Mouse (Mus musculus) common myeloid progenitor, adult 5-6 weeks (primary cell): Measurements from ENCODE around the gene Adgre5. TPM values are rescaled to one million over a fixed set of nuclear protein-coding genes. Genes with fewer than 3 reads are reported as not detected.

Experiments used
- ATAC-seq: replicated peaks from 2 replicates; pipeline ENCODE4 v1.8.0; 2016; ENCODE audit warnings: low read depth, mild to moderate bottlenecking, moderate TSS enrichment, inconsistent platforms; ENCODE audit not compliant: poor library complexity, severe bottlenecking
- total RNA-seq: library from RNA; stranded (forward); fragments of 200-1000, 187-1606 nt; gene quantifications from 2 replicates; pipeline ENCODE4 v1.2.3, GENCODE M21; 2017

Adgre5 gene
- total RNA-seq, result 15.0 and 15.2 TPM in 2 replicates

DNA sequence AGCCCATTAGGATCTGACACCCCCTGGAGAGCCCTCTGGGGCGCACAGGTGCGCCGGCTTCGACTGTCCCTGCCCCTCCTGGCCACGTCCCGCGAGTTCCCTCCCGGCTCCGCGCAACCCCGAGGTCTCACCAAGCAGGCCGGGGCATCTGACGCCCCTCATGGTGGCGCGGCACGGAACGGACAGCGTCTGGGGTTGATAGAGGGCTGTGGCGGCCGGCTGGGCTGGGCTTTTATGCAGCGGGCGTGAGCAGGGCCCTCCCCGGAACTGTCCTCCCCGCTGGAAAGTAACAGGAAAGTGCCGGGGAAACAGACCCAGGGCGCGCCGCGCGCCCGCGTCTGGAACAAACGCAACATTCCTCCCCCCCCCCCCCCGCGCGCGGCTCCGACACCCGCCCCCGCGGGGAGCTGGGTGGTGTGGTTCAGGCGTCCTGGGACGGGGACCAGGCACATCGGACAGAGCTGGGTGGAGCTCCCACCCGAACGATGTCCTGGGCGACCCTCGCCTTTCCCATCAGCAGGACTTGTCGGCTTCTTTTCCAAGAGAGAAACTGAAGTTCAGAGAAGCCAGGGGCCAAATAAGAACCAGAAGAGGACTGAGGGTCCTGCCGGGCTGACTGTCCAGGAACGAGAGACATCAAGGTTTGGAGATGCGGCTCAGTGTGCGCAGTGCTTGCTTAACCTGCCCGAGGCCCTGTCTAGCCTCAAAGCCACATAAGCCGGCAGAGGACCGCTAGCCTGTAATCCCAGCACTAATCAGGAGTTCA lies at the start of gene Adgre5:
Adgre5 (minus strand) TSS at position 351 of the 766 bp plus-strand sequence.
- ATAC-seq, result 0 out of 2 replicates have a peak, but pooled peaks have one; percentile 10

DNA sequence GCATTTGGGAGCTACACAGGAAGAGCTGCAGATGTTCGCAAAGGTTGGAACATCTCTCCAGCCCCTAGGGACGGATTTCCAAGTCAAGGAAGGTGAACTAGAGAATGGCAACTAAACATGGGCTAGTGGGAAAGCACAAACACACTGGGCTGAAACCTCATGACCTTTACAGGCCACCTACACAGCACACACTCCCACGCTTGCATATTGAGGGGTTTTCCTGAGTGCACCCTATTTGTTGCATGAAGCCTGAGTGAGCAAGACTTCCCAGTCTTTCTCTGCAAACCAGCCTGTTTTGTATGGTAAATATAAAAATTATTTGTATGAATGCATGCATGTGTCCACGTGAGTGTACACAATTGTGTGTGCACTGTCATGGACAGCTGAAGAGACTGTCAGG lies 48.7 kb upstream of the Adgre5 start:
- ATAC-seq, result no peak

DNA sequence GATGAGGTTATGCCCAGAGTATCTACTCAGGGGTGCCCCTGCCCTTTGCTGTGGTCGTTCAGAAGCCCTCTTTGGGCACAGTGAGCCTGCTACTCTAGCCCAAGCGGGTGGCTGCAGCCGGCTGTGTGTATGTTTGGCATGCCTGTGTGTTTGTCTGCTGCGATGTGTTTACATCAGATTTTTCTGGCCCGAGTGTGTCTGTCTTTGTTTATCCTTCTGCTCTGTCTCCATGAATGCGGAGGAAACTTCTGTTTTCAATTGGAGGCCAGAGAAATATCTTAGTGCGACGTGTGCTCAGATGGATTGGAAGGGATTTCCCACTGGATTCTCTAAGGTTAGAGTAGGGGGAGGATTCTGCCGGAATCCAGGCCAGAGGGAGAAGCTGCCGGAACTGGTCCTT lies 43.9 kb upstream of the Adgre5 start:
- ATAC-seq, result no peak

DNA sequence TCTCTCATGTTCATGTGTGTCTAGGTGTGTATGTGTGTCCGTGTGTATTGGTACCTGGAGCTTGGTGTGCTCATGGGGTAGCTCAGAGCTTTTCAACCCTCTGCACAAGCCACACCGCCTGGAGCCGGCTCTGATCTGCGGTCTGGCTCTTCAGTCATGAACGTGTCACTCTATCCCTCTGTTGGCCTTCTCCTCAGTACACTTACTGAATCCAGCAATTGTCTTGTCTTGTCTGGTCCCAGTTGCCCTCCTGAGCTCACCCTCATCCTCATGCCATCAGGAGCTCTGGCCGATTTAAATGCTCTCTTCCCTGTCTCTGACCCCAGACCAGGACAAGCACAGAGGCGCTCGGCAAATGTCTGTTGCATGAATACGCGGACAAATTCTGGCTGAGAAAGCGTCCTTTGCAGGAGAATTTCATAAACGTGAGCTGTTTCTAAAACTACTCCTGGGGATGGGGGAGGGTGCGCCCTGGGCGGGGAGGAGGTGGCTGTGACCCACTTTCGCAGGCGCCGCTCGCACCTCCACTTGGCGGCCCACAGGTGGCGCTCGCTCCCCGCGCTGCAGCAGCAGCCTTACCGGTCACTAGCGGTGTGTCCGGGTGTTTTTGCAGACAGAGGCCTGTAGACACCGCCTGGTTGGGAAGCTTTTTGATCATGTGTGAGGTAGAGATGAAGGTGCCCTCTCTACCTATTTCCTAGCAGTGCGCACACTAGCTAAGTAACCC lies 41.9 kb upstream of the Adgre5 start:
- ATAC-seq, result peak; percentile 96

DNA sequence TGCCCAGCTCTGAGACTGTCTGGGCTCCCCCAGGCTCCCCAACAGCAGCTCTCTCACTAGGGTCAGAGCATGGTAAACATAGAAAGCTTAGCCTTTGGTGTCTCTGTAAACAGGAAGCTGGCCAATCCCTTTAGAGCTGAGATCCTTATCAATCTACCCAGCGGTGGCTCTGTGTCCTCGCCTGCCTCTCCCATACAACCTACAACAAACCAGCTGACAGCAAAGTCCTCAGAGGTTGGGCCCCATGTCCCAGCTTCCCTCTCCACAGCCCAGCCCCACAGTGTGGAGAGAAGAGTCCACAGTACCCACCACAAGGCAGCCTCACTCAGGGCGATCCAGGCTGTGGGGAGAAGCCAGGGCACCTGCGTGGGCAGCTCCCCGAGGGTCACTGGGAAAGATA lies 38.5 kb upstream of the Adgre5 start:
- ATAC-seq, result no peak

DNA sequence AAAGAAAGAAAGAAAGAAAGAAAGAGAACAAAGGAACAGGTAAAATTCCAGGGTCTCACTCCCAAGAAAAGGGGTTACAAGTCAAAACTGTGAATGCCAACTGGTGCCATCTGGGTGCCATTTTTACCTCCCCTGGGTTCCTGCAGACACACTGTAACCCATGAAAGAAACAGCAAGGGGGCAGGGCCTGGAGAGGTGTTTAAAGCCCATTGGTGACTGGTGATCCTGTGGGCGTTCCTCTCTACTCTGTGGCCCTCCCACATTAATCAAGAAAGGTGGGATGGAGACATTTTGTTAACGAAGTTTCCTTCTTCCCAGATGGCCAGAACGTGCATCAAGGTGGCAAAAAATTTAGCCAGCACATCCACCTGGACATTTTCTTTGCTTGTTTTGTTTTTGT lies 36.9 kb upstream of the Adgre5 start:
- ATAC-seq, result no peak

DNA sequence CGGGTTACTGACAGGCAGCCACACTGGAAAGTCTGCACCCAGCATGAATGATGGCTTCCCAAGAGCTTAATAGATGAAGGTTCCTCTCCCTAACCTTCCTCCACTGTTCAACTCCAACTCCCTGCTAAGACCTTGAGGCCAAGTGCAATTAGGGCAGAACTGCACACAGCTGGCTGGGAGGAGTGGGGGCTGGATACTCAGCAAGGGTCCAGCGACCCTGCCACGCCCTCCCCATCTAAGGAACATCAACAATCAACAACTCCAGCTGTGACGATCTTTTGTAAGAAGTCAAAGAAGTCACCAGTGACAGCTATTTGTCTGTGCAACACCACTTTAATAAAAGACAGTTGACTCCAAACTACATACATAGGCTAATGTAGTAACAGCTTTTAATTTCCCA lies 35.5 kb upstream of the Adgre5 start:
- ATAC-seq, result no peak

DNA sequence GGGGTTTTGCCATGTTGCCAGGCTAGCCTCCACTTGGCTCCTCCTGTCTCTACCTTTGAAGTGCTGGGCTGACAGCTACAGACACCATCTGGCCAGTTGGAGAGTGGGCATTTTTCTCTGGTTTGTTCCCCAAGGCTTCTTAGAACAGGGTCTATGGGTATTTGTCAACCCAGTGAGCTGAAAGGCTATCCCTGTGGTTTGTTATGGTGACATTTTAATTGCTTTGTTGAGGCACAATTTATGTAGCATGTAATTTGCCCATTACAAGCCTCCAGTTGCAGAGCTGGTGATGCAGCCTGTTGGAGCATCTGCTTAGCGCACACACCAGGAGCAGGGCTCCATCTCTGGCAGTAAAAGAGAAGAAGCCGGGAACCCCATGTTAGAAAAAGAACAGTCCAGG lies 33.1 kb upstream of the Adgre5 start:
- no peak for ATAC-seq

DNA sequence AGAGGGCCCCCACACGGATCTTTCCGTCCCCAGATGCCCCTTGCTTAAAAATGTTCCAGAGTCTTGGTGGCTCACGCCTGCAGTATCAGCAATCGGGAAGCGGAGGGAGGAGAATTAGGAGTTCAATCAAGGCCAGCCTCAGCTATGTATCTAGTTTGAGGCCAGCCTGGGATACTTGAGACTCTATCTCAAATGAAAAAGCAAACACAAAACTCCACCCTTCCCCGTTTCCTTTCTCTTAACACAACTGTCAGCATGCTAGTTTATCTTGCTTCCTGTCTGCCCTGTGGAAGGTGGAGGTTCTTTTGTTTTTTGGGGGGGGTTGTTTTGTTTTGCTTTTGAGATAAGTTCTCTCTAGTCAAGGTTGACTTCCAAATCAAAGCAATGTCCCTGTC lies 32.3 kb upstream of the Adgre5 start:
- ATAC-seq, result no peak; the same call in 1 of the 2 replicates

DNA sequence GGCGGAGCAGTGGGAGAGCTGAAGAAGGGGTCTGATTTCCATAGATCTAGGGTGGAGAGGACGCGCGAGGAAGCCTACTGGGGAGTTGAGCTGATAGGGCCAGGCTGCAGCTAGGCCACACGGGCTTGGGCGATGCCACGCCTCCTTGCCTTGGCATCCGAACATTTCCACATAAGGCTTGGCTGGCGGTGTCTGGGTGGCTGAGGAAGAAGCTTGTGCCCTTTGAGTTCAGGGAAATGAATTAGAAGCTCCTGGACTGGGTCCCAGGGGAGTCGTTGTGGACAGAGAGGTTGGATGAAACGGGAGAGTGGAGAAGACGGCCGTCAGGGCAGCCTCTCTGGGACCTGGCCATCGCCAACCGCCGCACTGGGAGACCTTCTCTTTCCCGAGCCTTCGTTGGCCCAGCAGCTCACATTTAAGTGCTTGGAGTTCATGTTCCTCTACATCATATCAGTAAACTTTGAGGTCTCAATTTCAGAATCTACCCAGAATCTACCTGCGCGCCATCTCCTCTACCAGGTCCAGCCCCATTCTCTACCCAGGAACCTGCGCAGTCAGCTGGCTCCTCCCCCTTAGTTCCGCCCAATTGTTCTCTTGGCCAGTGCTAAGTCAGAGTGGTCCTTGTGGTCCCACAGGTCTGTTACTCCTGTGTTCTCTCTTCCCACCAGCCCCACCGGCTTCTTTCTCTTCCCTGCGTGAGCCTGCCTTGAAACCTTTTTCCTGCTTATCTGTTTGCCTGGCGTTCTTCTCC lies 31.8 kb upstream of the Adgre5 start:
- peak; percentile 56 for ATAC-seq

DNA sequence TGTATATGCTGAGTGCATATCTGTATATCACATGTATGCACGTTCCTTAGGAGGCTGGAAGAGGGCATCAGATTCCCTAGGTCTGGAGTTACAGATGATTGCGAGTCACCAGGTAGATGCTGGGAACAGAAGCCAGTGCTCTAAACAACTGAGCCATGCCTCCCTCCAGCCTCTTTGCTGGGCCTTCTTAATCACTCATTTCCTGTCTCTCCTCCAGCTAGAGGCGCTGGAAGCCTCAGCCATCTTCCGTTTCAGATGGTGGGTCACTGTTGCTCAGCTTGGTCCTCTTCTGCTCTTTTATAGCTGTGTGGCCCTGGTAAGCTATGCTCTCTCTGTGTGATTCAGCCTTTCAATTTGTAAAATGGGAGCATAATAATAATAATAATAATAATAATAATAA lies 30.7 kb upstream of the Adgre5 start:
- no peak for ATAC-seq

DNA sequence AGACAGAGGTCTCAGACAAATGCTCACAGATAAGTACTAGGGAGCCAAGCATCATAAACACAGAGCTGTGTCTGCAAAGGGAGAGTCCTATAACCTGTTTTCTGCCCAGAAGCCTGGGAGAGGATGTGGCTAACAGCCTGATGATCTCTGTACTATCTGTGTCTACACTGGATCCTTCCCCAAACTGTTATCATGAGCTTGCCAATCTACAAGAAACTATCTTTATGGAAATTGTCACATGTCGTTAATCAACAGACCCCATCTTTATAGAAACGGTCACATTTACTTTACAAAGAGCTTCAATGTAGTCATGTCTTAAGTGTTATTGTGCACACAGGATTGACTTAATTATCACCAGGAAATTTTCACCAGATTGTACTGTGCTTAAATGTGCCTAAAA lies 29.5 kb upstream of the Adgre5 start:
- ATAC-seq, result no peak

DNA sequence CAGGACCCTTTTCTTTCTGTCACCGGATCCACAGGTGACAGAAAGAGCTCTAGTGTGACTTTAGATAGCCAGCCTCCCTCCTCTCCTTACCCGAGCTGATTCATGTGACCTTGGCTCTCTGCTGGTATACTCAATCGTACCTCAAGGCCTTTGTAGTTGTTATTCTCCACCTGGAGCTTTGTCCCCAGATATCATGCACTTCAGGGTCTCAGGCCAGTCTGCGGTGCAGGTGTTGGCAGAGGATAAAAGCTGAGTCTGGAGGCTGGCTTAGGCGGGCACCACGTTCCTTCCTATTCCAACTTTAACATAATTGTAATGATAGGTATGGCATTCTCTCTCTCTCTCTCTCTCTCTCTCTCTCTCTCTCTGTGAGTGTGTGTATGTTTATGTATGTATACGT lies 28.6 kb upstream of the Adgre5 start:
- ATAC-seq, result no peak

DNA sequence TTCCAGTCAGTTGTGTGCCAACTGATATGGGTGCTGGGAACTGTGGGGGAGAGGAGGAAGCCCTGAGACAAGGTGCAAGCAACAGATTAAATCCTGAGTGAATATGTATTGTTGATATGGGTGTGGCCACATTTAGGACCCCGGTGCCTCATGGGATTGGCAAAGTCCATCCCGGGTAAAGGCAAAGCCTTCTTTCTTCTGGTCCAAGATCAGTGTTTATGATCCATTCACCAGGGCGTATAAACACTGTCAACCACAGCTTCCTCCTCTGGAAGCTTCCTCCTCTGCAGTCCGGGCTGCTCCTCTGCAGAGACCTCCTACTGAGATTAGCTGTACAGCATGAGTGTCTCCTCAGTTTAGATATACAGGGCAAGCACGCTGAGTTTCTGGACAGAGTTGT lies 27.4 kb upstream of the Adgre5 start:
- ATAC-seq, result peak; percentile 63

DNA sequence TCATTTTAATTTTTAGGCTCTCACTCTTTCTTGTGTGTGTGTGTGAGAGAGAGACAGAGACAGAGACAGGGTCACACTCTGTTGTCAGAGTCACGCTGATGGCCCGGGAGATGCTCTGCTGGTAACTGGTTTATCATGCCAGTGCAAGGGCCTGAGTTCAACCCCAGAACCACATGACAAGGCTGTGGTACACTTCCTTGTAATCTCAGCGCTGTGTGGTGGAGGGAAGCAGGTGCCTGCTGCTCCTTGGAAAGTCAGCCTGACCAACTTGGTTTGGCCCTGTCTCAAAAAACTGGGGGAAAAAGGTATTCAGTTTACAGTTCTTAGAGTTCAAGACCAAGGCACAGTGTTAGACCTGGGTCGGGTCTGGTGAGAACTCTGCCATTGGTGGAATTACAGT lies 26.3 kb upstream of the Adgre5 start:
- peak; percentile 42 for ATAC-seq

DNA sequence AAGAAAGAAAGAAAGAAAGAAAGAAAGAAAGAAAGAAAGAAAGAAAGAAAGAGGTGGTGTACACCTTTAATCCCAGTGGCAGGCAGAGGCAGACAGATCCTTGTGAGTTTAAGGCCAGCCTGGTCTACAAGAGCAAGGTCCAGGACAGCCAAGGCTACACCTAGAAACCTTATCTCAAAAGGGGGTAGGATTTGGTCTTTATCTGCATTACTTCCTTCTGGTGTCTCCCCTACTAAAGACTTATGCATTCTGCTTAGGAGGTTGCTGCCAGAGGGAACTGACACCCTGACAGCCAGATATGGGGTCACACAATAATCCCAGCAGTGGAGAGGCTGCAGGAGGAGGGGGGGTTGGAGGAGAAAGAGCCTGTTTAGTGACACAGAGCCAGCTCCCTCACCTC lies 24.5 kb upstream of the Adgre5 start:
- no peak for ATAC-seq

DNA sequence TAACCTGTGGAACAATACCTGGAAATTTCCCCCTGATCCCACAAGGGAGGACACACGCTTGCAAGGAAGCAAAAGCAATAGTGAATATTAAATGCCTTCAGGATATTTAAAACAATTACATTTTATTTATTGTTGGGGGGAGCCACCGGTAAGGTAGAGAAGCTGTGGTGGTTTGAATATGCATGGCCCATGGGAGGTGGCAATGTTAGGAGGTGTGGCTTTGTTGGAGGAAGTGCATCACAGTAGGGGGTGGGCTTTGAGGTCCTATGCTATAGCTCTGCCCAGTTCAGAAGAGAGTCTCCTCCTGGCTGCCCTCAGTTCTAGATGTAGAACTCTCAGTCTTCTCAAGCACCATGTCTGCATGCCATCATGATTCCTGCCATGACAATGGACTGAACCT lies 23.6 kb upstream of the Adgre5 start:
- no peak for ATAC-seq

DNA sequence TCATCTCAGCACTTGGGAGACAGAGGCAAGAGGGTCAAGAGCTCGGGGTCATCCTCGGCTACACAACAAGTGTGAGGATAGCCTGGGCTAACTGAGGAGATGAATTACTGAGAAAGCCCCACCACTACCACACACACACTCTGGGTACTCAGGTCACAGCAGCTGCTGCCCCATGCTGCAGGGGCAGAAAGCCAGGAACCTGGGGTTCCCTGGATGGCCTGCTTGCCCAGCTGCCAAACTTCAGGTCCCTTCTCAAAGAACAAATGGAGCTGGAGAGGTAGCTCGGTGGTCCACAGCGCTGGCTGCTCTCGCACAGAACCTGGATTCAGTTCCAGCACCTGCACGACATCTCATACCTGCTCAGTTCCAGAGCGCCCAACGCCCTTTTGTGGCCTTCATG lies 23.0 kb upstream of the Adgre5 start:
- ATAC-seq, result no peak

DNA sequence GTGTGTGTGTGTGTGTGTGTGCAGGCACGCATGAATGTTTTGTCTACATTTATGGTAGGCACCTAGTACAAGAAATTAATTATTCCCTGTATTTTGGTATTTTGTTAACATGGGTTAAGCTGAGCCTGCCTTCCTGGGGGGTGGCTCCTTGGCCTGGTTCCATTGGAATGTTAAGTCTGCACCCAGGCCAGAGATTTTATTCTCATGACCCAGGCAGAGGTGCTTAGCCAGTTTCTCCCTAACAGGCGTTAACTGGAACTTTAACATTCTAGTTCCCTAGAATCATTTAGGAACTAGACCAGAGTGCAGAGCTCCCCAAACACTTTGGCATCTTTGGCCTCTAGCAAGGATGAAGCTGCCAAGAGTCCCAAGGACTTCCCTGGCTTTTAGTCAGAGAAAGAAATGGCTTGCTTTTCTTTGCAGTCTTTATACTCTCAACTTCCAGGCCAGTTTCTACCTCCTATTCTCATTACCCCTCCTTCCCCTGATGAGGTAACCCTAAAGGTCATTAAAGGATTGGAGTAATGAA lies 18.2 kb upstream of the Adgre5 start:
- ATAC-seq, result no peak

DNA sequence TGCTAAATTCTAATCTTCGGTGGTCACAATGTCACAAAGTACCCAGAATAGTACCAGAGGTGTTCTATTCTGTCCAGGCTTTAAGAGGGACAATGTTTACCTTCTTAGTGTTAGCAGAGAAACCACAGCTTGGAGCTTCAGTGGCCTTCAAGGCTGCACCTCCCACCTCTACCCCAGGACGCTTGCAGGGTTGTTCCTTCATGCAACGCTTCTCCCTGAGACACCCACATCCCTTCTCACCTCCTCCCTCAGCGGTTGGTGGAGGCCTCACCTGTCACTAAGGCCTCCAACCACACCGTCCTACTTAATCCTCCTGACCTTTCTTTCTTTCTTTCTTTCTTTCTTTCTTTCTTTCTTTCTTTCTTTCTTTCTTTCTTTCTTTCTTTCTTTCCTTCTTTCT lies 17.2 kb upstream of the Adgre5 start:
- ATAC-seq, result no peak

DNA sequence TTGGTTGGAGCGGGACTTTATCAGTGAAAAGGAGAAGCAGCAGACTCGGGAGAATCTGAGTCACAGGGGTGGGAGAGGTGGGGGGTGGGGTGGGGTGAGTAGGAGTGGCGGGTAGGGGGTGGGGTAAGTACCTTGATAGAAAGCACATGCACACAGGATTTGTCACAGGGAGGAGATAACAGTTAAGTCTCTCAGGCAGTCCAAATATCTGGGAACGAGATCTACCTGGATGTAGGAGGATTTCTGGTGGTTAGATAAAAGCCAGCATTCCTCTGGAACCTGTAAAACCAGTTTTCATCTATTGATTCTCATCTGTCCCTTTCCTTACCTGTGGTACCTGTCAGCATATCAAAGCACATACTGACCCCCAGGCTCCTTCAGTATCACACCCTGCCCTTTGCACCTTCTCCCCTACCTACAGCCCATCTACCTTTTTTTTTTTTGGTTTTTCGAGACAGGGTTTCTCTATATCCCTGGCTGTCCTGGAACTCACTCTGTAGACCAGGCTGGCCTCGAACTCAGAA lies 16.0 kb upstream of the Adgre5 start:
- no peak for ATAC-seq
